Mouse (Mus musculus) layer of hippocampus, postnatal 14 days (tissue): ENCODE measurements at regions not wholly inside any gene's neighbourhood (a gene's known extent, or its start where the extent isn't known, plus 50 kb on each side); places are given as distances from the start of the nearest gene placed in this dataset.
"Not testable (repeated sequence)": the region's sequence is repeated elsewhere in the genome, so short reads cannot be mapped to it uniquely, and the experiment has no call there.

Experiments
- DNase-seq, 2 experiments: peaks; one replicate each; pipeline ENCODE4 v3.0.0; 2021 to 2022; ENCODE audit warnings: low spot score in 2 of 2, mixed read lengths in 1 of 2

GRCm38 (mm10) chr16:63102930-63103329 lies 248.8 kb downstream of the Pros1 start:
- DNase-seq, result no peak

GRCm38 (mm10) chr16:63104383-63104782 lies 250.3 kb downstream of the Pros1 start:
- DNase-seq, result no peak

DNA sequence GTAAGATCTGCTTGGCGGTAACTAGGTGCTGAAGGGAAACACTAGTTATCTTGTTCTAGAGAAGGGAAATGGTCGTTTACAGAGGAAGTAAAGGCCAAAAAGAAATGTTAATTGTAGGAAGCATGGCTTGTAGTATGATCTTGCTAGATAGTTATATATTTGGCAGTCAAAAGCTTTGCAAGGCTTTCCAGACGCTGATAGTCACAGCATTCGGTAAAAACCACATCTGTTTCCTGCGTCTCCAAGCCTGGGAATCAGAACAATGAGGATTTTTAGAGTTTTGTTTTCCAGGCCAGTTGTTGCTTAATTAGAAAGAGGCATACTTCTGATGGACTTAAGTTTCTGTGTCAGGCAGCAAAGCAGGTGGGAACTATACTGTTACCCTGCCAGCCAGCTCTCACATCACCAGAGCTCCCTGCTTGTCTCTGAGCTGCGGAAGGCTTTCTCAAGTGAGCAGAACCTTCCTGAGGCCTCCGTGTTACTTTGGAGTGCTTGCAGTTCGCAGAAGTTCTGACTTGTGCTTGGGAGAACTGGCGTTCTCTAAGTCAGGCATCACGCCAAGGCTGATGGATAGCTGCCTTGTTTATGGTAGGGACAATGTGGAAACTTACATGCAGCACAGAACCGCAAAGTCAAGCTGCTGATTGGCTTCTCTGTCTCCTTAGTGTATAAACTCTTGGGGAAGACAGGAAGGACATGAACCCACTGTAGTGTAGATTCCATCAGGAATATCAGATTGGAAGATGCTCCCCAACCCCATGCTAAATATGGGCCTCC lies 251.0 kb downstream of the Pros1 start:
- no peak for DNase-seq

DNA sequence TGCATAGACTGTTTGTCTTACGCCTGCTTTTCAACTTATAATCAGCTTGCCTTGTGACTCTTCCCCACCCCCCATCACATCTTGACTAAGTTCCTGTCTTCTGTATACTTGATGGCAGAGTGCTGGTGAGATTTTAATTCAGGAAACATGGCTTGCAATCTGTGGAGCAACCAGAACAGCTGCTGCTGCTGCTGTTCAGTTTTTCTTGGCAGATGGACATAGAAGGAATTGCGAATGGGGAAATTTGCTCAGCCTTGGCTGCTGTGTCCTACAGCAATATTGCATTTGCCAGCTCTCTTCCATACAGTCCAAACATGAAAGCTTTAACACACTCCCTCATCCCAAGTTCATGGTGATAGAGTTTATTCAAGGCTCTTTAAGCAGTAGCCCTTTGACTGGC lies 262.3 kb downstream of the Pros1 start:
- DNase-seq, result peak; percentile 61 to 67

DNA sequence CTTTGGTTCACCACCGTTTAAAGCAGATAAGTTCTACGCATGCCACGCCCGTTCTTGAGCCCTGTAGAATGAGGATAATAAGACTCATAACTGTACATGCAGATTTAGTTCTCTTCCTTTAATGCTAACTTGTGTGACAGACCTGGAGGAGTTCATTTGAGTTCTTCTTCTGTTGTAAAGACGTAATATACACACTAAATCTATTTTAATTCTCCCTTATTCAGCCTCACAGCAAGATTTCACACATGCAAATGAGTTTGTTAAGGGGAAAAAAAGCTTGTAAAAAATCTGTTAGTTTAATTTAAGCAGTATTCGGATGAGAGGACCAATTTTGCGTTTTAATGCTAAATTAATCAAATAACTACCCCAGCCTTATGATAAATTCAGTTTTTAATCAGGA lies 264.6 kb downstream of the Pros1 start:
- no peak for DNase-seq

DNA sequence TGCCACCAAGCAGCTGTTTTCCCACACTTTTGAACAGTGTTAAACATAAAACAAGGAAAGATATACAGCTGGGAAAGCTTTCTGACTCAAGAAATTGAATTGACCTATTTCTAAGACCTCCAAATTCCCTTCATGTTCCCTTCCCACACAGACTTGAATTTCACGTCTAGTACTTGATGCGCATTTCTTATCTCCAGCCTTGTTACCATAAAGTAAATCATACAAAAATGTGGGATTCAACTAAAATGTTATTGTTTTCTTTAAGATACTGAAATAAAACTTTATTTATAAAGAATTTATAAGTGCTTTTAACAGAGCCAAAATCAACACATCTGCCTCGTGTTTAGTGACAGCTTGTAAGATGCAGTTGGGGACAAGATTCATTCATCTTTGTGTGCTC lies 289.7 kb downstream of the Pros1 start:
- no peak for DNase-seq

DNA sequence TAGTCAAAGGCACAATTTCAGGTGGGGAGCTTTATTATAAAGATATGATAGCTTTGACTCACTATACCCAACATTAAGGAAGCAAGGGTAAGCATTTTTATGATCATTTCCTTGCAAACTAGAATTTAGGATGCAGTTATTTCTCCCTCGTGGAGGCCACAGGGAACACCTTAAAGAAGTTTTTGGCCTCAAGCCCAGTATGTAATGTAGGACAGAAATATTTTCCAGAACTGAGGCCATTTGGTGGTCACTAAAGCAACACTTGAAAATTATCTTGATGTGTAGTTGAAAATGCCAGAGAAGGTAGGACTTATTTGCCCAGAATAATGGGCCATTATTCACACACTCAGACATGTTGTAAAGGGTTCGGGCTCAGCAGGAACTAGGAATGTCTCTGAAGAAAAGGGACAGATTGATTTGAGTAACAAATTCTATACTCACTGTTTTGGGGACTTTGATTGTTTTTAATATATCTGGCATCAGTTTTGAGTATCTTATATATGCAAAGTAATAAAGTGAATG lies 301.3 kb downstream of the Pros1 start:
- DNase-seq, result no peak

DNA sequence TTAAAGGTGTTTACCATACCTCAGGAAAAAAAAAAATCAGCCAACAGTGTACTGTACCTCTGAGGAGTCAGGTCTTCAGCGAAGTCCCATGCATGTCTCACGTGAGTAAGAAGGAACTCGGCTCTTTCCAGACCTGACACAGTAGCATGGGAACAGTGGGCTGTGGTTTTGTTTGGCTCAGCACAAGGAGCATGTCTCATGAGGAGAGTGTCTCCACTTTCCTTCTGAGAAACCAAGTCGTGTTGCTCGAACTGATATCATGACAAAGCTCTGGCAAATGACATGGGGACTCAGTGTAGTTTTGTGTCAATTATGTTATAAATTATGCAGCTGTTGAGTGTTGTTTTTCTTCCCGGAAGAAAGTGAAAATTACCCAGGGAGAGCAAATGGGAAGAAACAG lies 316.0 kb downstream of the Pros1 start:
- DNase-seq, result no peak

DNA sequence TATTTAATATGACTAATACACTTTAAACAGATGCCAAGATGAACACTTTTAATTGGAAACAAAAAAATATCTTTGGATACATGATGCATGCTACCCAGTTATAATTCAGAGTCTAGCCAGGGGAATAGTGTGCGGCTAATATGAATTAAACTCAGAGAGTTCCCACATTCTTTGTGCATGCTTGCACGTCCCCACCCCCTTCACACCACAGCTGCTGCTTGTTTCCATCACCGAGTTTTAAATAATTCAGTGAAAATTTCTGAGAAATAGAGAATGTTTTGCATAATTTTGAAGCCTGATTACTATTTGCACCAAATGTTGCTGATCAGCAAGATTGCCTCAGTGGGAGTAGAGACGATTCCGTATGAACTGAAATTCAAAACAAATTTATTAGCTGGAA lies 325.1 kb downstream of the Pros1 start:
- DNase-seq, result peak; percentile 12 to 86

DNA sequence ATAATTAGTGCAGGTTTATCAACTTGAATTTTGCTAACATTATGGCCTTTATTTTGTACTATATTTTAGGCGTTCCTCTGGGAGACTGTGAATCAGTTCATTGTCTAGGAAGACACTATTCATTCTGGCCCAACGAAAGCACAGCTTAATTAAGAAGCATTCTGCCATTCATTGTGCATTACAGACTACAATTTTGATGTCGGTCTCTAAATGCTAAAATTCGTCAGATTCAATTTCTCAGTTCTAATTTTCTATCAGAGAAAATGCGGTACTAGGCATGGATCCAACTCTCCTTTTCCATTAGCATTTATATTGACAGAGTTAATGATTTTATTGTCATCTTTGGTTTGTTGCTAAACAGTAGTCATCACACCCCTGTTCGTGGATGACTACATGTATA lies 337.1 kb downstream of the Pros1 start:
- no peak for DNase-seq

GRCm38 (mm10) chr16:63191623-63192022 lies 337.5 kb downstream of the Pros1 start:
- no peak for DNase-seq

- no peak for DNase-seq
Measured at GRCm38 (mm10) chr16:63194595-63194994, 340.5 kb downstream of the Pros1 start.

DNA sequence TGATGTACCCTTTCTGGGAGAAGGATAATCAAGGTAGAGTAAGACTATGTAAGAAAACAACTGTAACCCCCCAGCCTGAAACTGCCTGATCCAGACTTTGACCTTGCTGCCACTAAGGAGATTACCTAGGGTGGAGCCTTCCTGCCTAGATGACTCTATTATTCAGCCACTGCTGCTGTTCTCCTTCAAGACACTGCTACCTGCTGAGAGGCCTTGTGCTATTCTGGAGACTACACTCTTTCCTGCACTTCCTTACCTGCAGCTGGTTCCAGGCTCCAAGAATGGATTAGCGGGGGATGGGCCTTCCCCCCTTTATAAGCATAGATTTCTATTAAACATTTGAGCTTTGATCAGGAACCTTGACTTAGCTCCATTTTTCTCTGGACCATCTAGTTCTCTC lies 359.4 kb downstream of the Pros1 start:
- not testable (repeated sequence) for DNase-seq

- no peak for DNase-seq
Measured at GRCm38 (mm10) chr16:63220228-63220879, 366.2 kb downstream of the Pros1 start.

DNA sequence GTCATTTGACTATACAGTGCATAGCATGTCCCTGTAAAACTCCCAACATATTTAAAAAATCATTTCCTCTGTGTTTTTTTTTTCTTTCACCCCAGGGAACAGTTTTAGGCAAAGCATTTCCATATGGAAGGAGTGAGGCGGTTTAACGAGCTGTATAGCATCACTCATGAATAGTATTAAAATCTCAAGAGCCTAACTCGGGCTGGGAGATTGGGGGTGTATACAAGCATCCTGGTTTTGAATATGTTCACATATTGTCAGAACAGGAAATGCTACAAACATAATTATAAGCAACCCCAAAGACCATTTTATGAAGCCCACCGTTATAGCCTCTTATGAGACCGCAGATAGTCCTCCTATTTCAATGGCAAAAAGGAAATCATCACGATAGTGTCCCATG lies 370.5 kb downstream of the Pros1 start:
- no peak for DNase-seq

DNA sequence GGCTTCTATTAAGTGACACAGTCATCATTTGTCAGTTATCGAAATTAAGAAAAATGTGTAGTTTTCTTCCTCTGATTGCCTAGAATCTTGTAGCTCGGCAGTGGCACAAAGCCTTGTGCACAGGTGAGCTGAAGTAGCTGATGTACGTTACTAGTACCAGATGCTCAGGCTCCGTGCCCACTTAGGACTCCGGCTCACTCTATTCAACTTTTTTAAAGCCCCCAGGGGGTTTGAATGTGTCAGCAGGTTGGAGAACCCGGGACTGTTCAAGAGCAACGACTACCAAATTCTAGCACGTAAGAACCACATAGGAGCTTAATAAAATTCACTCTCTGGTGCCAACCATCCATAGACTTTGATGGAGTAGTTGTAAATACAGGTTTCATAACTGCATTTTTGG lies 371.0 kb downstream of the Pros1 start:
- DNase-seq, result no peak

- DNase-seq, result peak in 1 of 2 experiments; percentile 43
Measured at GRCm38 (mm10) chr16:63229135-63229534, 375.0 kb downstream of the Pros1 start.

- DNase-seq, result no peak
Measured at GRCm38 (mm10) chr16:63229567-63229966, 375.5 kb downstream of the Pros1 start.

DNA sequence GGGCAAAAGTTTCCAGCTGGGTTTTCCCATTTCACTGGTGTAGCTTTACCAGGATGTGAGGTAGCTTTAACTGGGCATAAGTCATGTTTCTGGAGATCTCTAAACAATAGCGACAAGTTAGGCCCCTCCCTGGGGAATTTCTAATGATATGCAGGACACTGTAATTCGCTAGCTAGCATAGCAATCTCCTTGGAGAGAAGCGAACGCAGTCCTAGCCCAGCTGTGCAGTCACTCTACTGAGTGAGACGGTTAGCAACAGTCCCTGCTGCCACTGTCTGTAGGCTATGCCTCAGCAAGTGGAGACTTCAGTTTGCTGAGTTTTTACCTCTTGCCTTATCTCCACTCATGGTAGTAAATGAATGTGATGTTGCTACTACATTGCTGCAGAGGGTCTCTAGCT lies 416.1 kb downstream of the Pros1 start:
- no peak for DNase-seq

GRCm38 (mm10) chr16:63277556-63277955 lies 423.4 kb downstream of the Pros1 start:
- DNase-seq, result no peak

- no peak for DNase-seq
Measured at GRCm38 (mm10) chr16:63278259-63278697, 424.2 kb downstream of the Pros1 start.

GRCm38 (mm10) chr16:63287655-63288054 lies 433.5 kb downstream of the Pros1 start:
- no peak for DNase-seq

GRCm38 (mm10) chr16:63311676-63312075 lies 457.6 kb downstream of the Pros1 start:
- DNase-seq, result no peak
